Mouse (Mus musculus): ENCODE results near the gene Vmn2r40.
"Not testable (repeated sequence)": the region's sequence is repeated elsewhere in the genome, so short reads cannot be mapped to it uniquely, and the experiment has no call there.

Gene Vmn2r40

DNA sequence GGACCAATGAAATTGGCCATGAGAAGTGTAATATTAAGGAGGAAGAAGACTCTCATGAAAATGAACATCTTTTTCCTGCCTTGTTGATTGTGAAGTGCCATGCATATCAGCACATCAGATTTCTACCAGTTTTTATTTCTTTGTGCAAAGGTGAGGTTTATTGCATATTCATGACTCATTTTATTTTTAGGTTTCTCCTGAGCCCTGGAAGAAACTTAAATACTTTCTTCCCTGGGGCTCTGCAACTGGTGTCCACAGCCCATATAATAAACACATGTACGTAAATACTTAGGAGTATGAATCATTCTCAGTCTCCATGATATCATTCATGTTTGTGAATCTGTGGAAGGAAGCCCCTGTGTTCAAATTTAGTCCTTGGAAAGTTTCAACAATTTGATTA lies at the start of gene Vmn2r40:
TSS of gene Vmn2r40 (minus strand) at position 101 of the 400 bp plus-strand sequence.
- DNase-seq: not testable (repeated sequence)

All from kidney, postnatal 25 days (tissue).